Mouse (Mus musculus): Measurements from ENCODE around the gene Ecm1.
"Not testable (repeated sequence)": the region's sequence is repeated elsewhere in the genome, so short reads cannot be mapped to it uniquely, and the experiment has no call there.

Ecm1 gene

GRCm38 (mm10) chr3:95726696-95727358, 12.5 kb downstream of the Ecm1 start:
- no peak for DNase-seq (ENCODE audit: low spot score in 2 of 2)

- no peak for DNase-seq (ENCODE audit: low spot score in 2 of 2)
Measured at GRCm38 (mm10) chr3:95725863-95726262, 13.5 kb downstream of the Ecm1 start.

- no peak for DNase-seq (ENCODE audit: low spot score in 2 of 2)
Measured at GRCm38 (mm10) chr3:95722386-95722785, 17.0 kb downstream of the Ecm1 start.

GRCm38 (mm10) chr3:95718153-95718552, 21.2 kb downstream of the Ecm1 start:
- DNase-seq (ENCODE audit: low spot score in 2 of 2), result no peak

GRCm38 (mm10) chr3:95716075-95716474, 23.3 kb downstream of the Ecm1 start:
- DNase-seq (ENCODE audit: low spot score in 2 of 2), result no peak

- no peak for DNase-seq (ENCODE audit: low spot score in 2 of 2)
Measured at GRCm38 (mm10) chr3:95709967-95710366, 29.4 kb downstream of the Ecm1 start.

GRCm38 (mm10) chr3:95709044-95709443, 30.3 kb downstream of the Ecm1 start:
- DNase-seq (ENCODE audit: low spot score in 2 of 2), result no peak

- no peak for DNase-seq (ENCODE audit: low spot score in 2 of 2)
Measured at GRCm38 (mm10) chr3:95707497-95707896, 31.9 kb downstream of the Ecm1 start.

- DNase-seq (ENCODE audit: low spot score in 2 of 2), result no peak
Measured at GRCm38 (mm10) chr3:95706273-95706672, 33.1 kb downstream of the Ecm1 start.

- DNase-seq (ENCODE audit: low spot score in 2 of 2), result no peak
Measured at GRCm38 (mm10) chr3:95704612-95705011, 34.8 kb downstream of the Ecm1 start.

- DNase-seq (ENCODE audit: low spot score in 2 of 2), result no peak
Measured at GRCm38 (mm10) chr3:95703276-95703675, 36.1 kb downstream of the Ecm1 start.

- DNase-seq (ENCODE audit: low spot score in 2 of 2), result peak; percentile 80 to 87
Measured at GRCm38 (mm10) chr3:95701877-95702540, 37.4 kb downstream of the Ecm1 start.

GRCm38 (mm10) chr3:95701085-95701484, 38.3 kb downstream of the Ecm1 start:
- DNase-seq (ENCODE audit: low spot score in 2 of 2), result no peak

- no peak for DNase-seq (ENCODE audit: low spot score in 2 of 2)
Measured at GRCm38 (mm10) chr3:95700233-95700681, 39.1 kb downstream of the Ecm1 start.

GRCm38 (mm10) chr3:95698286-95698685, 41.1 kb downstream of the Ecm1 start:
- DNase-seq (ENCODE audit: low spot score in 2 of 2), result no peak

GRCm38 (mm10) chr3:95696360-95696759, 43.0 kb downstream of the Ecm1 start:
- peak in 1 of 2 experiments; percentile 39 for DNase-seq (ENCODE audit: low spot score in 2 of 2)

GRCm38 (mm10) chr3:95695796-95696195, 43.6 kb downstream of the Ecm1 start:
- no peak for DNase-seq (ENCODE audit: low spot score in 2 of 2)

GRCm38 (mm10) chr3:95694808-95695703, 44.3 kb downstream of the Ecm1 start:
- no peak for DNase-seq (ENCODE audit: low spot score in 2 of 2)

- DNase-seq (ENCODE audit: low spot score in 2 of 2), result no peak
Measured at GRCm38 (mm10) chr3:95693821-95694807, 45.3 kb downstream of the Ecm1 start.

GRCm38 (mm10) chr3:95692677-95693076, 46.7 kb downstream of the Ecm1 start:
- no peak for DNase-seq (ENCODE audit: low spot score in 2 of 2)

GRCm38 (mm10) chr3:95690552-95690951, 48.8 kb downstream of the Ecm1 start:
- not testable (repeated sequence) for DNase-seq (ENCODE audit: low spot score in 2 of 2)
